Mouse (Mus musculus) bone marrow macrophage, adult 2 months (primary cell): ENCODE data around the gene Ntrk2.

ENCODE experiments used
- CTCF ChIP-seq: IDR thresholded peaks from 2 replicates; pipeline ENCODE4 v1.5.1; 2012; ENCODE audit warnings: low read depth, mild to moderate bottlenecking, low read length, moderate library complexity
- POLR2A ChIP-seq: IDR thresholded peaks from 2 replicates; pipeline ENCODE4 v1.6.1; 2012; ENCODE audit warnings: mild to moderate bottlenecking, low read depth, low read length, borderline replicate concordance

DNA sequence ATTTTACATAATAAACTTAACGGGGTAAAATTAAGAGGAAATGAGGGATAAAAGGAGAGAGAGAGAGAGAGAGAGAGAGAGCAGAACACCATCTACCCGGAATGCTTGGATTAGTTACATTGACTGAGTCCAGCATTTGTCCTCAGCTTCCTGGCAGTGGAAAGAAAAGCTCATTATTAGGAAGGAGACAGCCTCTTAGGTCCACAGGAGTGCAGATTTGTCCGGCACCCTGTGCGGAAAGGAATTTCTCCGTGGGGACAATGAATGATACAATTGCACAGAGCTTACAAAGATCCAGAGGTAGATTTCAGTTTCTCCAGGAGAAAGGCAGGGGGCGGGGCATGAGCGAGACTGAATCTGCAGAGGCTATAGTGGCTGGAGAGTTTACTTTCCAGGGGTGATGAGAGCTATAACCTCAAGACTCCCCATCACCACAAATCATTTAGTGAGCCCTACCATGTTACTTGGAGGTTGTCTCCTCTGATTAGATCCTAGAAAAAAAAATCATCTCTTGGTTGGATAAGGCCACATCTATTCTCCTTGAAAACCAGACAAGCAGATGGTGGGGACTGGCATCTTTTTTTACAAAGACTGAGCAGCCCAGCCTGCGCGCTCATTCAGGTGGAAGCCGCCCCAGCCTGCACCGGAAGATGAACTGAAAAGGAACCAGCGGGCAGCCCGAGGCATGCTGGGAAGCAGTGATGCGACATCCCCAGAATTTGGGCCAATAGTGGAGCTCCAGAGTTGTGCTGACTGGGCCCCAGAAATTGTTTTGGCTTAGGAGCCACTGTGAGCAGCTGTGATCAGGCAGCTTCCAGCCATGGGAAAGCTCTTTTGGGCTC, 20.2 kb downstream of the Ntrk2 start:
- TF ChIP-seq CTCF (no peak), POLR2A (no peak)
